Mouse (Mus musculus) MEL (cell line): Measurements from ENCODE around the gene Gpn1.

Experiments used
- BHLHE40 ChIP-seq: IDR thresholded peaks from 2 replicates; pipeline ENCODE4 v1.6.1; 2012; ENCODE audit warnings: low read depth, mild to moderate bottlenecking, inconsistent platforms, low read length, improper control_type of control experiment, borderline replicate concordance
- E2F4 ChIP-seq: IDR thresholded peaks from 2 replicates; pipeline ENCODE4 v1.6.1; 2011; ENCODE audit warnings: low read depth, low read length, improper control_type of control experiment, borderline replicate concordance
- EP300 ChIP-seq, 2 experiments: IDR thresholded peaks; 2 replicates each; pipeline ENCODE4 v1.6.1; 2011; ENCODE audit warnings: improper control_type of control experiment in 2 of 2, low read length in 2 of 2, low read depth in 1 of 2, mild to moderate bottlenecking in 1 of 2
- GATA1 ChIP-seq: IDR thresholded peaks from 2 replicates; pipeline ENCODE4 v1.6.1; 2011; ENCODE audit warnings: low read depth, low read length, improper control_type of control experiment
- JUND ChIP-seq: IDR thresholded peaks from 2 replicates; pipeline ENCODE4 v1.6.1; 2011; ENCODE audit warnings: low read depth, mild to moderate bottlenecking, improper control_type of control experiment, low read length
- MYB ChIP-seq: IDR thresholded peaks from 2 replicates; pipeline ENCODE4 v1.6.1; 2011; ENCODE audit warnings: mild to moderate bottlenecking, low read depth, low read length, improper control_type of control experiment
- POLR2A ChIP-seq, 2 experiments: IDR thresholded peaks; 2 replicates each; pipeline ENCODE4 v1.6.1; 2011 to 2012; ENCODE audit warnings: low read length in 2 of 2, mild to moderate bottlenecking in 2 of 2, control low read depth in 1 of 2, improper control_type of control experiment in 1 of 2, low read depth in 1 of 2, moderate library complexity in 1 of 2; ENCODE audit not compliant: control insufficient read depth in 1 of 2, insufficient read depth in 1 of 2, poor library complexity in 1 of 2

DNA sequence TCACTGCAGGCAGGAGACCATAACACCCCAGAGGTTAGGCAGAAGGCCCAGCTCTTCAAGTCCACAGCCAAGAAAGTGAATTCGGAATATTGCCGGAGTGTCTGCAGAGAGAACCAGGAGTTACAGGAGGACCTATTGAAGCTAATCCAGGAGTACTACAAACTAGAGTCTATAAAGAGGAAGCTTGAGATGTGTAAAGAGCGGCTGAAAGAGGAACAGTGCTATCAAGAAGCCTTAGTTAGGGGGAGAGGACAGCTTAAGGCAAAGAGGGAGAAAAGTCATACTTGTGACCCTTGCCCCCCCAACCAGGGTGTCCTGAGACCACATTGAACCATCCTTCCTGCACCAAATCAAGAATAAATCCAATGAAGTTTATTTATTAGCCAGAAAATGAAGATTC, 6.7 kb upstream of the Gpn1 start:
- TF ChIP-seq EP300 (IDR thresholded peaks at IDR 0.05; ENCODE audit: low read depth in 1 of 2, low read length in 2 of 2) (no peak), POLR2A (IDR thresholded peaks at IDR 0.05; ENCODE audit: control insufficient read depth in 1 of 2, insufficient read depth in 1 of 2, low read depth in 1 of 2, low read length in 2 of 2, poor library complexity in 1 of 2) (no peak), BHLHE40 (no peak), E2F4 (no peak), JUND (no peak), GATA1 (no peak), MYB (no peak)
